Mouse (Mus musculus) lung, adult 2 months (tissue): Measurements from ENCODE around the gene Taf4.

Experiments used
- CTCF ChIP-seq: fragments of 200-500 bp; IDR thresholded peaks from 2 replicates; pipeline ENCODE4 v1.5.1; 2011; ENCODE audit warnings: mild to moderate bottlenecking, low read length, control low read depth; ENCODE audit not compliant: insufficient read depth
- POLR2A ChIP-seq: fragments of 200-500 bp; IDR thresholded peaks from 2 replicates; pipeline ENCODE4 v1.6.1; 2011; ENCODE audit warnings: low read depth, mild to moderate bottlenecking, control low read depth, low read length, borderline replicate concordance; ENCODE audit errors: extremely low read depth

- no peak for TF ChIP-seq POLR2A
- no peak for TF ChIP-seq CTCF
Measured at GRCm38 (mm10) chr2:179980616-179981015, 4.2 kb upstream of the Taf4 start.
